Mouse (Mus musculus) embryonic fibroblast, embryonic 13.5 days (primary cell): Measurements from ENCODE around the gene Btbd16.

ENCODE experiments used
- CTCF ChIP-seq: IDR thresholded peaks from 2 replicates; pipeline ENCODE4 v1.5.1; 2011; ENCODE audit warnings: mild to moderate bottlenecking, control low read depth, low read length, moderate library complexity, borderline replicate concordance; ENCODE audit not compliant: insufficient read depth
- POLR2A ChIP-seq: IDR thresholded peaks from 2 replicates; pipeline ENCODE4 v1.6.1; 2011; ENCODE audit warnings: low read depth, mild to moderate bottlenecking, control low read depth, low read length, moderate library complexity

DNA sequence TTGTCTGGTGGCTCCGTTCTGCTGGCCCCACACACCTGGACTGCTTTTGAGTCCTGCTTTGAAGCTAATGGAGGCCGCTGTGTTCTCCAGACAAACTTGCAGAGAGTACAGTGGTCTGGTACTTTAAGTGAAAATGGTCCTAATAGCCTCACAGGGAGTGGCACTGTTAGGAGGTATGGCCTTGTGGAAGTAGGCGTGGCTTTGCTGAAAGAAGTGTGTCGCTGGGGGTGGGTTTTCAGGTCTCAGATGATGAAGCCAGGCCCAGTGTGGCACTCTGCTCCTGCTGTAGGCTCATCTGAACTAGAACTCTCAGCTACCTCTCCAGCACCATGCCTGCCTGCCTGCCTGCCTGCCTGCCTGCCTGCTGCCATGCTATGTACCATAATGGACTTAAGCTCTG, 5.7 kb upstream of the Btbd16 start:
- TF ChIP-seq CTCF = no peak
- no peak for TF ChIP-seq POLR2A
